Mouse (Mus musculus) lung, postnatal 14 days (tissue): ENCODE results near the gene Rcor2.
A peak's percentile ranks its signal among the peaks of the same experiment; 100 is the strongest.

Experiments used
- DNase-seq: peaks from one replicate; pipeline ENCODE4 v3.0.0; 2021

Rcor2 gene

GRCm38 (mm10) chr19:7267091-7267741, at the start of gene Rcor2:
TSS of gene Rcor2 (plus strand) at chr19:7267325.
- peak; percentile 67 for DNase-seq

- no peak for DNase-seq
Observed at GRCm38 (mm10) chr19:7217926-7218267, 49.2 kb upstream of the Rcor2 start.

- DNase-seq, result no peak
Observed at GRCm38 (mm10) chr19:7218753-7219152, 48.4 kb upstream of the Rcor2 start.

- DNase-seq, result no peak
Observed at GRCm38 (mm10) chr19:7222196-7222595, 44.9 kb upstream of the Rcor2 start.

GRCm38 (mm10) chr19:7223488-7223887, 43.6 kb upstream of the Rcor2 start:
- no peak for DNase-seq

GRCm38 (mm10) chr19:7224253-7224652, 42.9 kb upstream of the Rcor2 start:
- DNase-seq, result no peak

GRCm38 (mm10) chr19:7225096-7225690, 41.9 kb upstream of the Rcor2 start:
- no peak for DNase-seq

- DNase-seq, result no peak
Observed at GRCm38 (mm10) chr19:7226511-7226914, 40.6 kb upstream of the Rcor2 start.

- DNase-seq, result peak; percentile 82
Observed at GRCm38 (mm10) chr19:7234537-7235221, 32.4 kb upstream of the Rcor2 start.

GRCm38 (mm10) chr19:7235461-7235860, 31.7 kb upstream of the Rcor2 start:
- DNase-seq, result no peak

- no peak for DNase-seq
Observed at GRCm38 (mm10) chr19:7236011-7236410, 31.1 kb upstream of the Rcor2 start.

- no peak for DNase-seq
Observed at GRCm38 (mm10) chr19:7236742-7237141, 30.4 kb upstream of the Rcor2 start.

GRCm38 (mm10) chr19:7239574-7239973, 27.6 kb upstream of the Rcor2 start:
- DNase-seq, result no peak

GRCm38 (mm10) chr19:7240291-7240690, 26.8 kb upstream of the Rcor2 start:
- DNase-seq, result no peak

GRCm38 (mm10) chr19:7240782-7241690, 26.1 kb upstream of the Rcor2 start, which contains the start of gene Naa40:
TSS of gene Naa40 (minus strand) at chr19:7241183.
- peak; percentile 95 for DNase-seq

GRCm38 (mm10) chr19:7246021-7246420, 21.1 kb upstream of the Rcor2 start:
- DNase-seq, result no peak

GRCm38 (mm10) chr19:7257881-7258280, 9.2 kb upstream of the Rcor2 start:
- no peak for DNase-seq

- no peak for DNase-seq
Observed at GRCm38 (mm10) chr19:7261476-7261875, 5.6 kb upstream of the Rcor2 start.

- DNase-seq, result no peak
Observed at GRCm38 (mm10) chr19:7261964-7262363, 5.2 kb upstream of the Rcor2 start.

- no peak for DNase-seq
Observed at GRCm38 (mm10) chr19:7262592-7262991, 4.5 kb upstream of the Rcor2 start.

- DNase-seq, result peak; percentile 92
Observed at GRCm38 (mm10) chr19:7264088-7264765, 2.9 kb upstream of the Rcor2 start.

- DNase-seq, result no peak
Observed at GRCm38 (mm10) chr19:7264766-7265331, 2.3 kb upstream of the Rcor2 start.
